Mouse (Mus musculus) neural tube, embryonic 15.5 days (tissue): ENCODE measurements around the gene Dph1. TPM values are rescaled to one million over a fixed set of nuclear protein-coding genes. Genes with fewer than 3 reads are reported as not detected.

Experiments
- microRNA counts: library from miRNA; unstranded; fragments of <30 nt; microRNA quantifications from one replicate; lab custom pipeline; 2016
- microRNA-seq: library from miRNA; unstranded; fragments of <30 nt; microRNA quantifications from one replicate; pipeline ENCODE4, GENCODE M21; 2017
- polyA plus RNA-seq: library from polyadenylated mRNA; unstranded; fragments of >200 nt; fragmentation: Nextera tagmentation; extraction: Ambion mirVana; gene quantifications from 2 replicates; pipeline ENCODE4 v1.2.1, GENCODE M21; 2015

Gene Dph1
- polyA plus RNA-seq, 1 experiment from 2014 or later: 13.8 TPM

MicroRNA genes within 50 kb of the gene (microRNA counts, 519-probe panel; counts per million panel counts)
- 3,303 counts per million, percentile 80 among the panel's probes with 10 or more counts for microRNA mmu-miR-132 (lab: Ali Mortazavi, UCI)
- microRNA mmu-miR-212 (lab: Ali Mortazavi, UCI): 1,806 counts per million, percentile 31 among the panel's probes with 10 or more counts

Small RNA genes lying within 50 kb of the gene (microRNA-seq; reads per million reads assigned to microRNA genes)
- gene Mir132 (933 reads per million, percentile 78 among the genes with 10 or more reads in this experiment), gene Mir212 (46.6 reads per million, percentile 42 among the genes with 10 or more reads in this experiment)

Other genes starting within 250 kb of the Dph1 start
- 5.3 and 10.7 TPM in 2 replicates for gene Hic1, start 21.7 kb downstream of the Dph1 start, polyA plus RNA-seq
- gene Ovca2, start 12.4 kb downstream of the Dph1 start, polyA plus RNA-seq: 12.6 and 15.4 TPM in 2 replicates
- 12.6 and 13.7 TPM in 2 replicates for gene Rtn4rl1, start 2.5 kb upstream of the Dph1 start, polyA plus RNA-seq
- 51.3 and 71.1 TPM in 2 replicates for gene Rpa1, start 157.1 kb upstream of the Dph1 start, polyA plus RNA-seq
- 14.6 and 18.7 TPM in 2 replicates for gene Smyd4, start 157.2 kb upstream of the Dph1 start, polyA plus RNA-seq
- gene Serpinf1, start 231.5 kb upstream of the Dph1 start, polyA plus RNA-seq: 63.4 and 69.1 TPM in 2 replicates
- 0.33 and 1.6 TPM in 2 replicates for gene Serpinf2, start 248.3 kb upstream of the Dph1 start, polyA plus RNA-seq